Mouse (Mus musculus) spleen, postnatal 14 days (tissue): ENCODE measurements around the gene Gm49380.

Source experiments
- DNase-seq, 2 experiments: peaks; one replicate each; pipeline ENCODE4 v3.0.0; 2021 to 2022; ENCODE audit warnings: low spot score in 2 of 2

The Gm49380 gene

DNA sequence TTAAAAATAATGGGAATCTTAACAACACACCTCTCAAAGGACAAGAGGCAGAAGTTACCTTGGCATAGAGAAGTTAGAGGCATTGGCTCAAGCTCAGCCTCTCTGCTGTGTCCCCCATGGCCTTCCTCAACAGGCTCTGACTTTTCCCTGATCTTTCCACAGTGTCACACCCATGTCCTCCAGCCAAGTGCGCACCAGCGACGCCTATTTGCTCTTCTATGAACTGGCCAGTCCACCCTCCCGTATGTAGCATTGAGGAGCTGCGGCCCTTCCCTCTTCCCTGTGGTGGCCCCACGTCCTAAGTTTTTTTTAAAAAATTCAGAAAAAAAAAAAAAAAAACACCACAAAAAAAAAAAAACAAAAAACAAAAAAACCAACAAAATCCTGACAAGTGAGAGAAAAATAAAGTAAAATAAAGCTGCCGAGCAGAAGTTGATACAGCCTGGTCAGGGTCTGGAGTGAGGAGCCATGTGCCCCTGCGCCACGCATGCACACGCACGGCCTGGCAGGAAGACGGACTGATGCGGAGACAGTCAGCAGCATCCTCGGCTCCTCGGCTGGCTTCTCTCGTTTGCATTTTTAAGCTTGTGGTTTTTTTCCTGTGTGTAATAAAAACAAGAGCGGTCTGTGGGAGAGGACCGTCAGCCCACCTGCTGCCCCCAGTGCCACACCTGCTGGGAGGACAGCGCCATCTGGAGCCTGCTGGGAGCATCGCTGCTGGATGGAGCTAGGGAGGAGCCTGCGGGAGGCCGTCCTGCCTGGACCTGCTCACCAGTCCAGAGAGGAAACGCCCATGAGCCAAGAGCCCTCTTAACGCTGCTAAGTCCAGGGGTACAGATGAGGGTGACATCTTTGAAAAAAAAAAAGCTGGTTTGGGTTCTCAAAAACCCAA is 19.4 kb downstream of the Gm49380 start:
- DNase-seq = peak; percentile 48 to 72

DNA sequence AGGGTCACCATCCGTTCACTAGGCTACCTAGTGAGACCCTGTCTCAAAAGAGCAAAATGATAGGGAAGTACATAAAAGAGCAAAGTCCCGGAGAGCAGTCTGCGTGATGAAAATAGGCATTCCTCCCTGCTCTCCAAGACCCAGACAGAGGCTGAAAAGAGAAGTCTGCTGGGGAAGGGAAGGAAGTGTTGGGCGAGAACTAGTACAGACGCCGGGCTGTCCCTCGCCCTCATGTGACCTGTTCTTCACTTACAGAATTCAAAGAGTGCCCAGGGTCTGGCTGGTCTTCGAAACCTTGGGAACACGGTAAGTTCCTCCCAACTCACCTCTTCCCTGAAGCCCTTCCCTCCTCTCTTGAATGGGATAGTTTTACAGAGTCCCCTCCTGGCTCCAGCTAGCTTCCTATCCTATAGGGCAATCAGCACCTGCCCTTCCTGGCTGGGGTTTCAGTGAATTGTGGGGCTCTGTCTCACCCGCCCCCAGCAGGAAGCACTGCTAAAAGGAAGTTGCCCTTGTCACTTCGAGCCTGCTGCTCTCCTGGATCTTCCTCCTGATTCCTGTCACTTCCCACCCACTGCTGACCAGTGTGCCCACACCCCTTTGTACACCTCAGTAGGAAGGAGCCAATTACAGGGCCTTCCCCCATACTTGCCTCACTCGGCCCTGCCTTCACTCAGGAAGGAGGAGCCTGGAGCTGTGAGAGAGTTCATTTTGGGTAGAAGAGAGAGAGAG is 24.3 kb downstream of the Gm49380 start:
- no peak for DNase-seq

DNA sequence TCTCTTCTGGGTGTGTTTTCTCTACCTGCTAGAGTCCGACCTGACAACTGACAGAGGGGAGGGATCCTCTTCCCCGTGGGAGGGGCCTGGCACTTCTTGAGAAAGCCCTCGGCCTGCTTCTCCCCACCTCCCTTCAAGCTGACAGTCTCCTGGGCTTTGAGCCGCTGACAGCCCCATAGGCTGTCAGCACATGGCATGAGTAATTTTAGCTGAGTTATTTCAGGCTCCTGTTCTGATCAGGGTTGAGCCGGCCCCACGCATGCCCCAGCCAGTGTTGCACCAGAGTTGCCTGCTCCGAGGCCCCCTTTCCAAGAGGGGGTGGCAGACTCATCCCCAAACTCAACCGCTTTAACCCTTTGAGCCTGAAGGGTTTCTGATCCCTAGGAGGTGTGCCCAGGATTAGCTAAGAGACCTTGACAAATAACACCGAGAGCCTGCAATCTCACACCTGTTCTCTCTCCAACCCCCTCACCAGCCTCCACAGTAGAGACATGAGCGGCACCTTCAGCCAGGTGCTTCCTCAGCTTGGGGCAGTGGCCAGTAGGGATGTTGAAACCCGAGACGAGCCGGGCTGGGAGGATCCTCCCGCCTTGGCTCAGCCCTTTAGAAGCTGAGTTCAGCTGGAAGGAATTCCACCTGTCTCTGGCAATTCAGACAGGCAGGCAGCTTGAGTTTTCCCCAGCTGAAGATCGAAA is 25.4 kb downstream of the Gm49380 start:
- no peak for DNase-seq

DNA sequence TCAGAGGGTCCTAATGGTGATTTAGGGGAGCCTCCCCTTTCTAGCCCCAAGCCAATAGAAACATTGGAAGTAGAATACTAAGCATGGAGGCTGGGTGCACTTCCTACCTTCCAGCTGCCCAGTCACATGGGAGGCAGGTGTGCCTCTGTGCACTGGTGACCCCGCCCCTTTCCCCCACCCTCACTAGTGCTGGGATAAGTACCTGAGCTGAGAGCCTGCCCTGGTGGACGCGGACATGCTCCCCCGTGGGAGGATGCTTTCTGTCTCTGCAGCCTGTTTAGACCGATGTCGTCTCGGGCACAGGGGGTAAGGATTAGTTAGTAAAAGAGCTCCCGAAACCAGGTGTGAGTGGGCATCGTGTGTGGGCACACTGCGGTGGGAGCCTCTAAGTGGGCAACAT is 26.3 kb downstream of the Gm49380 start:
- no peak for DNase-seq

DNA sequence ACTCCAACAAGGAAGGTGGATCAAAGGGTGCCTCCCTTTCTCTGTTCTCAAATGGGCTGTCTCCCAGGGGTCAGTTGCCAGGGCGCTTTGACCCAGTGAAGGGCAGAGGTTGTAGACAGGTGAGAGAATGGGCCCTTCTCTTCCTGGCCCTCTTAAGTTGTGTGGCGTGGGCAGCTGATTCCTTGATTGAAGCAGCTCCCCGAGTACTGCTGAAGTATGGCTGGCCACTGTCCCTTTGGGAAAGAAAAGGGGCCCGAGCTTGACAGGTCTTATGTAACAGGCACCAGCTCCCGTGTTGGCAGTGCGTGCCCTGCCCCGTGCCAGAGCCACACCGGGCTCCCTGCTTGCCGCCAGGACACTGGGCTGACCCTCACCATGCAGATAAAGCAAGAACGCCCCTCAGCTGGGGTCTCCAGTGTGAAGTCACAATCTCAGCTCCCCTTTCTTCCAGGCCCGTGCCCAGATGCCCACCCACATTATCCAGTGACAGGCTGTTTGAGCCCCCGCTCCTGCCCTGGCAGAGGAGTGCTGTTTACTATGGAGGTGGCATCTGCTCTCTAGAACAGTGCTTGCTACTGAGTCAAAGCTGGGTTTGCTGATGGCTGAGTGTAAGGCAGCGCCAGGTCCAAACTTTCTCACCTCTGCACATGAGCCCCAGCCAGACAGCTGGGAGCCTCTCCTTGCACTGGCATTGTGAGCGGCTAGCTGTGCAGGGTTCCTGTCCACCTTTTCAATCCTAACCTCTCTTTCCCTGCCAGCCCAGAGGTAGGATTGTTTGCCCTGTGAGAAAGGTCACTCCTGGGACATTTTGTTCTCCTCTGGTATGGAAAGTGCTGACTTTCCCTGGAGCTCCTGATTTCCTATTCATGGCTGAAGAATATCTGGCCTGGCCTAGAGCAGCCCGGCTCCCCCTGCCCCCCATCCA is 27.3 kb downstream of the Gm49380 start:
- DNase-seq = no peak

DNA sequence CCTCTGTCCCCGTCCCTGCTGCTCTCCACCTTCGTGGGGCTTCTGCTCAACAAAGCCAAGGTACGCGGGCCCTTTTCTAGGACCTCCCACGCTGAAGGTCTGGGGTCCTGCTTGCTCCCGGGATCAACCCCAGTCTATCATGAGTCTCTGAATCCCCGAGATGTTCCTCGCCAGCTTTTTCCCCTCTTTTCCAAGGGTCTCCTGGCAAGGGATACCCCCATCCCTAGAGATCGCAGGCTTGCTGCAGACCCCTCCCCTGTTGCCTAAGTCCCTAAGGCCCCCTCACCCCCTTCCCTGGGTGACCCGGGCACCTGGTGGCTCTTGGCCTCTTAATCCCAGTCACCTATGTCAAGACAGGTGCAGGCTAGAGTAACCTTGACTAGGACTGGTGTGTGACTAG is 28.0 kb downstream of the Gm49380 start:
- DNase-seq = no peak

DNA sequence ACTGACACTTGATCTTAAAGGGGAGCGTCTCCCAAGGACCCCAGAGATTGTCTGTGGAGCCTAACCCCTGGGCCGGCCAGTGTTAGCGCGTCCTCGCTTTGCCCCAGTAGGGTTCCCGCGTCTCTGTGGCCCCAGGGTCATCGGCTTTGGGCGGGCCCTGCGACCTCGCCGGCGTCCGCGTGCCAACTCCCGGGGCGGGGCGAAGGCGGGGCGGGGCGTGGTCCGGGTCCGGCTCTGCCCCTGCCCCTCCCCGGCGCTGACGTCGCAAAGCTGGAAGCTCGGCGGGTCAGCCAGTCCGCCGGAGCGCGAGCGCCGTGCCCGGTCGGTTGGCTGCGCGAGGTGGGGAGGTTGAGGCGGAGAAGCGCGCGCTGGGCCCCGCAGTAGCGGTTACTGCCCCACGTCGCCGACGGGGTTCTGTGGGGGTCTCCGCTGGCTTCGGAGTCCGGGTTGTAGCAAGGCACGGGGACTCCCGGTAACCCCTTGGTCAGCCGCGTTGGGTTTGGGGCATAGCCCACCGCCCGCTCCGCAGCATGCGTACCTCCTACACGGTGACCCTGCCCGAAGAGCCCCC is 28.6 kb downstream of the Gm49380 start:
- peak; percentile 75 to 76 for DNase-seq

DNA sequence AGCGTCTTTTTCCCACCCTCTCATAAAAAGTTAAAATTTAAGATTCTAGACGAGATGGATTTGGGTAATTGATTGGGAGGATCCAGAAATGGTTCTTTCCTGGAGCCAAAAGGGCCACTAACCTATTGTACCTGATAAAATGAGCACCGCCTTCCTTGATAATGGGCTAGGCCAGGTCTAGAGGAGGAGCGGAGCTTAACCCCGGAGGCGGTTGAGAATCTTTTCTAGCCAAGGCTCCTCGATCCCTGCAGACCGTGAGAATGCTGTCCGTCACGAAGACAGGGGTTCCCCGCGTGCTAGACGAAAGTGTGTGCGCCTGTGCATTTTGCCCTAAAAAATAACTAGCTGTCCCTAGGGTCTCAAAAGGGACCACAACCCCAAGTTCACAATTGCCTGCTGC is 29.1 kb downstream of the Gm49380 start:
- no peak for DNase-seq

DNA sequence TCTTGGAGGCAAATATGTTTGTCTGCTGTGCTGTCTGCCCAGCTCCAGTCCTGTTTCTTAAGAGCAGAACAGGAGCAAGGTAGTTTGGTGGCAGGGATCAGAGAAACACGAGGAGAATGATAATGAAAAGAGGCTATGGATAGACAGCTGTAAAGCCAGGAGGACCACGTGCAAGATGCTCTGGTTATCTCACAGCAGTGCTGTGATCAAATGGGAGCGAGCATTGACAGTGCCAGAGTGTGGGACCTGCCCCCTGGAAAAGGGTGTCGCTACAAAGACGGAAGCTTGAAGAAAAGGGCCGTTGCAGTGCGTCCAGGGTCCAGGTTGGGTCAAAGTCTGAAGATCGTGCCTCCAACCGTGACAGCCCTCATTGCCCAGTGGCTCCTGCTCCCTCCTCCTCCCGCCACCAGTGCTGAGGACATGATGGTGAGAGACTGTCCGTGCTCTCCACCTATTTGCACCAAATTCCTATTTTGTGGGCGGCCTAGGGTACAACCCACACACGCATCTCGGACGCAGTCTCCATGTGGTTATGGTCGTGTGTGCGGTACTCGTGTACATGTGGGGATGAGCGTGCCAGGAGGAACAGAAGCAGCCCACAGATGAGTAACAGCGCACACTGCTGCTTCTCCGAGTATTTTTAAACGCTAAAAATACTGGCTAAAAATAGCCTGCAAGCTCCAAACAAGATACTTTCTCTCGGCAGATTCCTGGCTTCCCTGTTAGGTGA is 29.7 kb downstream of the Gm49380 start:
- no peak for DNase-seq

DNA sequence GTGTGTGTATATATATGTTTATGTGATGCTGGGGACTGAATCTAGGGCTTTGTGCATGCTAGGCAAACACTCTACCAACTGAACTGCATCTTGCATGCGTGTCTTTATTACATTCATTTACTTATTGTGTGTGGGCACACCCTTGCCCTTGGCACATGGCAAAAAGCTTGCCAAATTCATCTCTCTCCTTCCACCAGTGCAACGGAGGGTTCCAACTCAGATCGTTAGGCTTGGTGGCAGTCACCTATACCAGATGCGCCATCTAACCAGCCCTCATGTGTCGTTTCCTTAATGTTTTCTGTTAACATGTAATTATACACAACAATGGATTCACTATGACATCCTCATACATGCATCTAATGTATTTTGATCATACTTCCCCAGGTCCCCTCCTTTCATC is 31.0 kb downstream of the Gm49380 start:
- no peak for DNase-seq

DNA sequence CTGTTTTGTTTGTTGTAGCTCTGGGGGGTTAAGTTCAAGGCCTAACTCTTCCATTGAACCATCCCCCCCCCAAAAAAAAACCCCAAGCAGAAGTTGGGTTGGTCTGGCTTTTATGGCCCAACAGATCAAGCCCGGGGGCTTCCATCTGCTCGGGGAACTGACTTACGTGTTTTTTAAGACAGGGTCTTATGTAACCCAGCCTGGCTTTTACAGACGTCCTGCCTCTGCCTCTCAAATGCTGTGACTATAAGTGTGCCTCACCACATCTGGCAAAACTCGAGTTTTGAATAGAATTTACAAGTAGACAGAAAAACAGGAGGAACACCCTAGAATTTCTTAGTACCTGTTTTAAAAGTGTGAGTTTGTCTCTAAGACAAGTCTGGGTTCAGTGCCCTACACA is 31.7 kb downstream of the Gm49380 start:
- no peak for DNase-seq

DNA sequence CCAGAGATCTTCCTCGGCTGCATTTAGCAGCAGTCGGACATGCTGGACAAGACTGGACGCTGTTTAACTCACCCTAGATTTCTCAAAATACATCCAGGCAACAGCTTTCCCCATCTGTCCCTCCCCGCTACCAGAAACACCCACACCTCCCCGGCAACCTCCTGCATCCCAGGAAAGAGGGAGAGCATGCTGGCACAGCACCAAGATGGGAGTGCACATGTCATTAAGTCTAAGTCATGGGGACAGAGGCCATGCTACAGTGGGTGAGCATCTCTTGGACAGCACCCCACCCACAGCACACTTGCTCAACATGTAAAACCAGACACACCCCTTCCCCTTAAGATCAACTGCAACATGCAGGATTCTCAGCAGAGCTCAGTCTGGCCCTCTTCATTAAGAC is 32.3 kb downstream of the Gm49380 start:
- no peak for DNase-seq

DNA sequence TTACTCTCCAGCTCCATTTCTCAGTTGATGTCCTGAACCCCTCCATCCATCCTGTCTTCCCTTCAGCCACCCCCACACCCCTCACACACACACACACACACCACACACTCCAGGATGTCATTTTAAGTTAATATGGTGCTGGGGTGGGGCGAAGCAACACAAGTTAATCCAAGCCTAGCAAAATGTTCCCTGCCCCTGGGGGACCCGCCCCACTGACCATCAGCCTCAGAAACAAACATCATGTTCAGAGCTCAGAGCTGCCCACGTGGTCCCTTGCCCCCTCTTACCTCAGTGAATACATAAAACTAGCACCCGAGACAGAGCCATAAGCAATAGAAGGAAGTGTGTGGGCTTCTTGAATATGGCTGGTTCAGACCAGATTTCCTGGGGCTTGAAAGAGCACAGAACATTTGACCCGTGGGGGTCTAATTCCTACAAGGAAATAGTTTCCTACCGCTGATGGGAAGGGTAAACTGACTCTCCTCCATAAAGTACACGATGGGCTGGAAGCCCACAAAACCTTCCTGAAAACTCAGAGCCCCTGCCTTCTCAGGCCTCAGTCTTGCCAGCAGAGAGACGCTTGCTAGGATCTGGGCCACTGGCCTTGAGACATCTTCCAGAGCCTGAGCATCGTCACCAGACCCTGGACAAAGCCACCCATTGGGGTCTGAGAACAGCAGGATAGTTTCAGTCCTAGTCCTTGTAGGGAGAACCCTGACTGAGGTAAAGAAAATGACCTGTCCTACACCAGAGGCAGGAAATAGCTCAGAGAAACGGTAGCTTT is 33.1 kb downstream of the Gm49380 start:
- DNase-seq = no peak

DNA sequence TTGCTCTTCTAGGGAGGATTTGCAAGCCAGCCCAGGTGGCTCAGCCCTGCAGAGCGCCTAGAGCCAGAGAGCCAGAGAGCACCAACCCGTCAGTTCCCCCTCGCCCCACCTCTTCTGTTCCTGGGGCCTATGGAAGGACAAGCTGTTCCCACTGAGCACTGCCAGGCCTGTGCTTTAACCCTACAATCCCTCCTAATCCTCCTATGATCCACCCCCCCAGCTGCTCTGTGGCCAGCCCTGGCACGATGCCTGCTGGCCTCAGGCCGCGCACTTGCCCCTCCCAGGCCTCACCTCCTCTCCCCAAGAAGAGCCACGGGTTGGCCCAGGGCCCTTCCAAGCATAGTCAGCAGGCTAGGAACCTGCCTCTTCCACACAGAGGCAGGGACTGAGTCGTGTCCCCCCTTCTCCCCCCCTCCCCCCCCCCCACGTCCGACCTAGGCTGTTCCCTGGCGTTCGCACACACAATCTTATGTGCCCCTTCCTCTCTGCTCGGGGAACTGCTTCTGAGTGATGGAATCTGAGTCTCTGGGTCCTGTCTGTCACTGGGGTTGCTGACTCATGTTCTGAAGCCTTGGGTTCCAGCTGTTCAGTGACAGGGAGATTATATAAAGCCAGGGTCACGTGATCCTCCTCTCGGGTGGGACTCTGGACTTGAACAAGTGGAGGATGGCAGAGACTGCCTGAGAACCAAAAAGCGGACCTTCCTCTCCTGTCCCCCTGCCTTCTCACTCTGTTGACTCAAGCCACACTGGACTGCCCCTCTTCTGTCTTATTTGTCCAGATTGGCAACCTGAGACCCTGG is 34.1 kb downstream of the Gm49380 start:
- DNase-seq = no peak

DNA sequence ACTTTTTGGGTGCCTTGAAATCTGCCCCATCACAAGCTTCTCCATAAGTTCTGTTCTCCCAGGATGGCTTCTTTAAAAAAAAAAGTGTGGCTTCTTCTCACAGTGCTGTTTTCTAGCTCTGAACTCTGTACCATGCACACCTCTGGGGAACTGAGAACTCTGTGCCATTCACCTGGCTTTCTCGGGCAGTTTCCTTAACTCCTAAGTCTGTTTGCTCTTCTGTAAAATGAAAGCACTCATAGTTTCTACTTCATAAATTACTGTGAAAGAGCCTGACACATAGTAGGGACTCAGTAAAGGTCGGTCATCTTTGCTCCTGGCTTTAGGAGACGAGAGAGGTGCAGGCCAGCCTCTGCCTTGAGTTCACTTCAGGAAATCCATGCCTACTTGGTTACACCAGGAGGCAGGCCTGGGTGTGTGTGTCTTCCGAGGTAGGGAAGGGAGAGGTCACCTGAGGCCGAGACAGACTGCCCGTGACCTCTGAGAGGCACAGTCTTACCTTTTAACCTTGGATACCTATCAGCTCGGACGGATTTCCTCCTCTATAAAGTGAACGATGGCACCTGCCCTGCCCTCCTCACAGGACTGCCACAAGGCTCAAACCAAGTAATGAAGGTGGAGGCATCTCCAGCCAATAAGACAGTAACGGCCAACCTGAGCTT is 35.0 kb downstream of the Gm49380 start:
- DNase-seq = no peak

DNA sequence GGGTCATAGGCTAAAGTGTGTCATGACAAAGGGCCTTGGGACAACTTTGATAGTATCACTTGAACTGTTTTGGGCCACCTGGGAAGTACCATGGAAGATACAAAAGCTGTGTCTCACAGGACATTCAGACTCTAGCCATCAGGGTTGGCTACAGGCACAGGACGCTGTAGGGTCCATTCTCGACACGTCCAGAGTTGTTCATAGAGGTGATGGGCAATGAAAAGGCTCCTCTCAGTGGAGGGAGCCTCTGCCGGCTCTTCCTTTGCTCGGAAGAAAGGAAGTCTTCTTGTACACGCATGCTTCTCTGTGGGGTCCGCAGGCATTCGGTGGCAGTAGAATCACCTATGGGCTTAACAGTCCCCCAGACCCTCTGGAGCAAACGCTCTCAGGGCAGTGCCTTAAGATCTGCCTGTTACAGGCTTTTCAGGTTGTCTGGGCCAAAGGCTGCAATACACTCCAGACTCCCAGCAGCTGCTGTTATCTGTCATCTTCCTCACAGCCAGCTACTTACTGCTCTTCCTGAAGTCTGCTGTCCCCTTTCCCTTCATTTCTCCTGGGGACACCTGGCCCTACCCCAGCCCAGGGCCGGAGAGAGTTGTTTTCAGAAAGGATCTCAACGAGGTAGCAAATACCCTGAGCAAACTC is 35.9 kb downstream of the Gm49380 start:
- DNase-seq = no peak

DNA sequence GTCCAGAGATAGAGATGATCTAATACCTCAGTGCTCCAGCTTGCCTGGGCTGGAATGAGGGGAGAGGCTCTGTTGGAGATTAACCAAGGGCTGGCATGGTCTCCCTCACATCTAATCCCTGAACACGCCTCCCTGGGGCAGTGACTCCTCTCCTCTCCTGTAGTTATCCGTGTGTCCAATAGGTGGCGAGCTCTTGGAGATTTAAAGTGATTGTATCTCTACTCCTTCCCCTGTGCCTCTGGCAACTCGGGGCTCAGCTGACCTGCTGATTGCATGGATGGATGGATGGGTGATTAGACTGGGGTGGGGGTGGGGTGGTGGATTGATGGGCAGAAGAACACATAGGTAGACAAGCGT is 36.6 kb downstream of the Gm49380 start:
- DNase-seq = no peak
